Mouse (Mus musculus) monocyte, adult 2 months (primary cell): ENCODE data around the gene Asb2.
A peak's percentile ranks its signal among the peaks of the same experiment; 100 is the strongest.

Source experiments
- DNase-seq, 2 experiments: peaks; one replicate each; pipeline ENCODE4 v3.0.0; 2022; ENCODE audit warnings: low spot score in 2 of 2, low read depth in 1 of 2

Gene Asb2

GRCm38 (mm10) chr12:103325156-103325857, 30.5 kb downstream of the Asb2 start:
- peak; percentile 54 to 77 for DNase-seq

GRCm38 (mm10) chr12:103322801-103323200, 33.0 kb downstream of the Asb2 start:
- no peak for DNase-seq

- no peak for DNase-seq
Observed at GRCm38 (mm10) chr12:103315831-103316545, 39.8 kb downstream of the Asb2 start.

- DNase-seq: no peak
Observed at GRCm38 (mm10) chr12:103314640-103315361, 41.0 kb downstream of the Asb2 start.

GRCm38 (mm10) chr12:103313871-103314639, 41.7 kb downstream of the Asb2 start:
- no peak for DNase-seq

GRCm38 (mm10) chr12:103313274-103313673, 42.5 kb downstream of the Asb2 start:
- DNase-seq: no peak

GRCm38 (mm10) chr12:103311921-103312320, 43.9 kb downstream of the Asb2 start:
- no peak for DNase-seq

GRCm38 (mm10) chr12:103310744-103311267, 45.0 kb downstream of the Asb2 start, which contains the start of gene Fam181a:
TSS of gene Fam181a (plus strand) at chr12:103310975.
- no peak for DNase-seq

- DNase-seq: no peak
Observed at GRCm38 (mm10) chr12:103306720-103307119, 49.1 kb downstream of the Asb2 start.

GRCm38 (mm10) chr12:103306224-103306623, 49.6 kb downstream of the Asb2 start:
- no peak for DNase-seq

- DNase-seq: no peak
Observed at GRCm38 (mm10) chr12:103302960-103303359, 52.8 kb downstream of the Asb2 start.

- no peak for DNase-seq
Observed at GRCm38 (mm10) chr12:103301645-103302044, 54.2 kb downstream of the Asb2 start.

- no peak for DNase-seq
Observed at GRCm38 (mm10) chr12:103300493-103300892, 55.3 kb downstream of the Asb2 start.

GRCm38 (mm10) chr12:103296292-103296691, 59.5 kb downstream of the Asb2 start:
- DNase-seq: no peak

- no peak for DNase-seq
Observed at GRCm38 (mm10) chr12:103292366-103292765, 63.4 kb downstream of the Asb2 start.

- no peak for DNase-seq
Observed at GRCm38 (mm10) chr12:103287276-103287675, 68.5 kb downstream of the Asb2 start.

GRCm38 (mm10) chr12:103283411-103283810, 72.4 kb downstream of the Asb2 start:
- no peak for DNase-seq

- DNase-seq: no peak
Observed at GRCm38 (mm10) chr12:103282936-103283335, 72.9 kb downstream of the Asb2 start.

GRCm38 (mm10) chr12:103281912-103282311, 73.9 kb downstream of the Asb2 start:
- no peak for DNase-seq

GRCm38 (mm10) chr12:103281491-103281890, 74.3 kb downstream of the Asb2 start:
- no peak for DNase-seq

- DNase-seq: no peak
Observed at GRCm38 (mm10) chr12:103276422-103276821, 79.4 kb downstream of the Asb2 start.
